Mouse (Mus musculus) E14TG2a.4 (cell line): ENCODE measurements around the gene Abhd2.

Experiments used
- H3K27me3 ChIP-seq: 2 replicates; pipeline ENCODE4 v1.6.1; 2014; ENCODE audit warnings: low read length, control low read depth; ENCODE audit not compliant: insufficient read depth
- H3K36me3 ChIP-seq: 2 replicates; pipeline ENCODE4 v1.6.1; 2014; ENCODE audit warnings: low read length, control low read depth; ENCODE audit not compliant: insufficient read depth
- H3K4me1 ChIP-seq: replicated peaks from 2 replicates; pipeline ENCODE4 v1.6.1; 2014; ENCODE audit warnings: low read depth, low read length, control low read depth
- H3K4me3 ChIP-seq: replicated peaks from 2 replicates; pipeline ENCODE4 v1.5.1; 2014; ENCODE audit warnings: mild to moderate bottlenecking, low read length
- H3K9me3 ChIP-seq: 2 replicates; pipeline ENCODE4 v1.6.1; 2014; ENCODE audit warnings: low read length, control low read depth
- CTCF ChIP-seq: conservative IDR thresholded peaks from 2 replicates; pipeline ENCODE4 v1.5.1; 2014; ENCODE audit warnings: low read length
- NANOG ChIP-seq: IDR thresholded peaks from 2 replicates; pipeline ENCODE4 v1.6.1; 2014; ENCODE audit warnings: borderline replicate concordance, low read length, mixed read lengths
- POU5F1 ChIP-seq: IDR thresholded peaks from 2 replicates; pipeline ENCODE4 v1.6.1; 2014; ENCODE audit warnings: low read length, borderline replicate concordance

Abhd2 gene

GRCm38 (mm10) chr7:79346555-79347075, 73.6 kb downstream of the Abhd2 start:
- Histone ChIP-seq H3K36me3 (peaks cover 68% of the 10 kb centered on the region), H3K9me3 (no peaks in the 10 kb centered on the region), H3K4me3 (no peak overlapping the region), H3K4me1 (peaks cover 35% of the 10 kb centered on the region), H3K27me3 (no peaks in the 10 kb centered on the region)
- TF ChIP-seq POU5F1 (no peak), NANOG (no peak), CTCF (no peak)

- Histone ChIP-seq H3K9me3 (no peaks in the 10 kb centered on the region), H3K4me1 (peaks cover 41% of the 10 kb centered on the region), H3K36me3 (peaks cover 74% of the 10 kb centered on the region), H3K27me3 (no peaks in the 10 kb centered on the region), H3K4me3 (no peak overlapping the region)
- TF ChIP-seq NANOG (no peak), CTCF (no peak), POU5F1 (no peak)
These were observed 74.3 kb downstream of the Abhd2 start for GRCm38 (mm10) chr7:79347108-79347813.

- Histone ChIP-seq H3K36me3 (peaks cover 75% of the 10 kb centered on the region), H3K4me1 (peaks cover 36% of the 10 kb centered on the region), H3K9me3 (no peaks in the 10 kb centered on the region), H3K4me3 (no peak overlapping the region), H3K27me3 (no peaks in the 10 kb centered on the region)
- TF ChIP-seq CTCF (no peak), NANOG (no peak), POU5F1 (no peak)
These were observed 75.8 kb downstream of the Abhd2 start for GRCm38 (mm10) chr7:79348816-79349215.

- H3K27me3 ChIP-seq, result no peaks in the 10 kb centered on the region
- H3K9me3 ChIP-seq, result no peaks in the 10 kb centered on the region
- H3K36me3 ChIP-seq, result peaks cover 80% of the 10 kb centered on the region
- peak; percentile 85 for TF ChIP-seq CTCF
- TF ChIP-seq NANOG, result no peak
- H3K4me3 ChIP-seq, result no peak overlapping the region
- peaks cover 36% of the 10 kb centered on the region for H3K4me1 ChIP-seq
These were observed 76.9 kb downstream of the Abhd2 start for GRCm38 (mm10) chr7:79349738-79350386.

GRCm38 (mm10) chr7:79358350-79359182, 85.6 kb downstream of the Abhd2 start:
- TF ChIP-seq CTCF (no peak), POU5F1 (no peak), NANOG (no peak)
- H3K4me3 ChIP-seq, result no peak overlapping the region

GRCm38 (mm10) chr7:79359183-79359435, 86.1 kb downstream of the Abhd2 start:
- TF ChIP-seq CTCF, result no peak
- TF ChIP-seq NANOG, result no peak
- no peak for TF ChIP-seq POU5F1
- Histone ChIP-seq H3K36me3 (peaks cover 90% of the 10 kb centered on the region), H3K4me3 (no peak overlapping the region), H3K27me3 (no peaks in the 10 kb centered on the region), H3K9me3 (no peaks in the 10 kb centered on the region), H3K4me1 (peaks cover 34% of the 10 kb centered on the region)

More at GRCm38 (mm10) chr7:79358350-79359182, 85.6 kb downstream of the Abhd2 start:
- Histone ChIP-seq H3K27me3 (no peaks in the 10 kb centered on the region), H3K4me1 (peaks cover 34% of the 10 kb centered on the region), H3K36me3 (peaks cover 90% of the 10 kb centered on the region), H3K9me3 (no peaks in the 10 kb centered on the region)

- H3K9me3 ChIP-seq, result no peaks in the 10 kb centered on the region
- no peak for TF ChIP-seq POU5F1
- TF ChIP-seq NANOG, result no peak
- TF ChIP-seq CTCF, result no peak
- H3K4me3 ChIP-seq, result no peak overlapping the region
- H3K27me3 ChIP-seq, result no peaks in the 10 kb centered on the region
- peaks cover 83% of the 10 kb centered on the region for H3K36me3 ChIP-seq
- peaks cover 38% of the 10 kb centered on the region for H3K4me1 ChIP-seq
These were observed 87.1 kb downstream of the Abhd2 start for GRCm38 (mm10) chr7:79360056-79360455.

GRCm38 (mm10) chr7:79362208-79362607, 89.2 kb downstream of the Abhd2 start:
- no peaks in the 10 kb centered on the region for H3K27me3 ChIP-seq
- no peak overlapping the region for H3K4me3 ChIP-seq
- H3K4me1 ChIP-seq, result peaks cover 33% of the 10 kb centered on the region
- peaks cover 3% of the 10 kb centered on the region; the same call in 1 of the 2 replicates for H3K9me3 ChIP-seq
- peaks cover 65% of the 10 kb centered on the region for H3K36me3 ChIP-seq
- TF ChIP-seq POU5F1 (no peak), NANOG (no peak)
